Mouse (Mus musculus): ENCODE data around the gene Hace1.
"Not testable (repeated sequence)": the region's sequence is repeated elsewhere in the genome, so short reads cannot be mapped to it uniquely, and the experiment has no call there.

The Hace1 gene

DNA sequence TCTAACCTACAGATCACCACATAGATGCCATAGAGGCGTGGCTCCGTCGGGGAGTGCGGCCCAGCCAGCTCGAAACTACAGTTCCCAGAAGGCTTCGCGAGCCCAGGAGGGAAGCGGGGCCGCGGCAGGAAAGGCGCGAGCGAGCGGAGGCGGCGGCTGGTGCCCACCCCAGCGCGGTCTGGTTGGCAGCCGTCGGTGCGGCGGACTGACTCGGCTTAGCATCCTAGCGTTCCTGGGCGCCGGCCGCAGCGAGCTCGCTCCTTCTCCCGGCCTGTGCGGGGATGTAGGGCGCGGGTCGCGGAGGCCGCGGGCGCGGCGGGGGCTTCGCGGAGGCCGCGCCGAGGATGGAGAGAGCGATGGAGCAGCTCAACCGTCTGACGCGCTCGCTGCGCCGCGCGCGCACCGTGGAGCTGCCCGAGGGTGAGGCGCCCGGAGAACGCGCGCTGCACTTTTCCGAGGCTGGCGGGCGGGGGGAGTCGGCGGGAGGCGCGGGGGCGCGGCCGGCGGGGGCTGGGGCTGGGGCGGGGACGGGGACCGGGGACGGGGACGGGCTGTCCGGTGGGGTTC is at the start of gene Hace1:
Hace1 (plus strand) TSS at position 99 of the 567 bp plus-strand sequence.
- peak; percentile 68 to 74 for DNase-seq

DNA sequence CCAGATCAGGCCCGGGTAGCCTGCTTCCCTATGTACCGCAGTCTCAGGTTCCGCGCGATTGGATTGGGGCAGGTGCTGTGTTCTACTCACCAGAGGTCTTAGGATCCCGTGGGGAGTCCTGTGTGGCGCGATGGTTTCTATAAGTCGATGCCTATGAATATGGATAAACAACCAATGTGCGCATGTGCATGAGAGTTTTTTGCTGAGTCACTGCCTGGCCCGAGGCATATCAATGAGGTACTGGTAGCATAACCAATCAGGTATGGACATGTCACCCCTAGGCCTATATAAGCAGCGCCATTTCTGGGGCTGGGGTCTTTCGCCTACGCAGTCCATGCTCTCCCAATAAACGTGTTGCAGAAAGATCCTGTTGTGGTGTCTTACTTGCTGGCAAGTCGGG is 40.3 kb upstream of the Hace1 start:
- DNase-seq, result not testable (repeated sequence)

DNA sequence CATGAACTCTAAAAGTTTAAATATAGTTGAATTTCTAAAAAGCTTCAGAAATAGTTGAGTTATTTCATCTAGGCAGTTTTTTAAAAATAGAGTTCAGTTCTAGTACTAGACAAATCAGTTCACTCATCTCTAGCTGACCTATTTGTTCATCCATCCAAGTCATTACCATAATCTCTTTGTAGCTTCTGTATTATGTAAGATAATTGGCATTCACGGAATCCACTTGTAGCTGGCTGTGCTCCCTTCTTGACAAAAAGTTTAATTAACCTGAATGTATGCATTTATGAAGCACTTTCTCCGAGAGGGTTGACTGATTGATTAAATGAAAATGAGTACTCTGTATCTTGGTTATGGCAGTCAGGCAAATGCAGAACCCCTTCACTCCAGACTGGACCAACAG is 34.9 kb upstream of the Hace1 start:
- no peak for DNase-seq

- DNase-seq, result peak; percentile 1 to 17
Observed at GRCm38 (mm10) chr10:45546799-45547198, 30.8 kb upstream of the Hace1 start.

- DNase-seq, result peak; percentile 18 to 21
Observed at GRCm38 (mm10) chr10:45578298-45578821, 731 bp downstream of the Hace1 start.

GRCm38 (mm10) chr10:45583310-45583709 is 5.7 kb downstream of the Hace1 start:
- DNase-seq, result no peak

DNA sequence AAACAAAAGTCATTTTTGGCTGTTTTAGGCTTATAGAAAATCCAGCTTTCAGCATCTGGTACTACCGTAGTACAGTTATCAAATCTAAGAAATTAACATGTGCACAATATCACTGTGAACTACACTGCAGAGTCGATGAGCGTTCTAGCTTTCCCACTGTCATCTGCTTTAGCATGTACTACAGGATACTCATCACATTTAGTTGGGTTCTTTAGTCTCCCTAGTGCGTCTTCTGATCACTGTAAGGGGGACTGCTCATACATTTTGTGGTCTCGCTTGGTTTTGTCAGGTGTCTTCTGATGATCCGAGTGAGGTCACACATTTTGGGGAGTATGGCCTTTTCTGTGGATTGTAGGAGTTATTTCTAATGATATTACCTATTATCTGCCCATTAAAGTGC is 6.2 kb downstream of the Hace1 start:
- DNase-seq, result no peak

DNA sequence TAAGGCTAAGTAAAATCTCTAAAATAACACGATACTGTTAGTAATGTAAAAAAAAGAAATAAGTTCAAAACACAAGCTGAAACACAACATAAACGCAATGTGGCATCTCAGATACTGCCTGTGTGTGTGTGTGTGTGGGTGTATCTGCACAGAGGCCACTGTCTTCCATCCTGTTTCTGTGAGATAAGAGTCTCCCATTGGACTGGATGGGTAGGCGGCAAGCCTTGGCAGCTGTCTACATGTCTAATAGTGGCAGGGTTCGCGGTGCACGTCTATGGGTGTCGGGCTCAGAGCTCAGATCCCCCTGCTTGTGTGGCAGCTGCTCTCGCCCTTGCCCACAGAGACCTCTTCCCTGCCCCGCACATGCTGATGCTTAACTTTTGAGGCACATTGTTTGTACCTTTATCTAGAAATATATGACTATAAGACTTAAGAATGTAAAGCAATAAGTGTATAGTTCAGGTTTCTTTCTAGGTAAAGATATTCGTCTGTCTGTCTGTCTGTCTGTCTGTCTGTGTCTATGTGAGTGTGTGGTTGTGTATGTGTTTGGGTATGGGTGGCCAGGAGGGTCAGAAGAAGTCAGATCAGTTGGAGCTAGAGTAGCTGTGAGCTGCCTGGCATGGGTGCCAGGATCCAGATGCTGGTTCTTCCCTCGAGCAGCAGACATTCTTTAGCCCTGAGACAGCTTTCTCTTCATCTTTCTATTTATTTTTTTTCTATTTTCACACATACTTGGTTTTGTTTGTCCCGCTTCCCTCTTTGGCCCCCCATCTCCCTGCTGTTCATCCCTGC is 6.9 kb downstream of the Hace1 start:
- no peak for DNase-seq

DNA sequence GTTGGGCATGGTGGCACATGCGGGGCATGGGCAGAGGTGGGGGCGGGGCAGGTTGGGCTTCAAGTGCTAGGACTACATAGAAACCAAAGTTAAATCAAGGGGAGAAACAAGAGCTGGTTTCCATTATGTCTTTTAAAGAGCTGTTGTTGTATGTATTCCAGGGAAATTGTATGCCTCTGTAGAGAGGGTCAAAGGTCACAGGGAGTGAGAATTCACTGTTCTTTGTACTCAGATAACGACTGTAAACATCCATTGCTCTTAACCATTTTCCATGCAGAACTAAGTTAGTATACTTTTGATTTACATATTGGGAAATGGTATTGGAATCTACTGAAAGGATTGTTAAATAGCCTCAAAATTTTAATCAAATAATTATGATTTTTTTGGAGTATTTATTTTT is 28.2 kb downstream of the Hace1 start:
- DNase-seq, result no peak

DNA sequence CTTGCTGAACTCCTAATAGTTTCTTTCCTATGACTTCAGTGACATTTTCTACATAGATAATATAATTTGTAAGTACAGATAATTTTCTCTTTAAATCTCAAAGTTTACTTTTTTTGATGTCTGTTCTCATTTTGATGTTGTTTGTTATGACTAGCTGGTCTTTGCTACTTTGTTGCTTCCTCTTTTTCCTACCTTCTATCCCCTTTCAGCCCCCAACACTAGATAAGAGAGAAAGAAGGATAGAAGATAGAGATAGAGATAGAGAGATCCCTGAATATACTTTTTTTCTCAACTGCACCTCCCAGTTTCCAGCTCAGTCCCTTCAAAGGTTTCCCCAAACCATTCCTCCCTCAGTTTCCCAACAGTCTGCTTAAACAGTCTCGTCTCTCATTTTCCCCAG is 33.1 kb downstream of the Hace1 start:
- no peak for DNase-seq

- DNase-seq, result no peak
Observed at GRCm38 (mm10) chr10:45616012-45616411, 38.4 kb downstream of the Hace1 start.

- no peak for DNase-seq
Observed at GRCm38 (mm10) chr10:45619039-45619438, 41.4 kb downstream of the Hace1 start.

DNA sequence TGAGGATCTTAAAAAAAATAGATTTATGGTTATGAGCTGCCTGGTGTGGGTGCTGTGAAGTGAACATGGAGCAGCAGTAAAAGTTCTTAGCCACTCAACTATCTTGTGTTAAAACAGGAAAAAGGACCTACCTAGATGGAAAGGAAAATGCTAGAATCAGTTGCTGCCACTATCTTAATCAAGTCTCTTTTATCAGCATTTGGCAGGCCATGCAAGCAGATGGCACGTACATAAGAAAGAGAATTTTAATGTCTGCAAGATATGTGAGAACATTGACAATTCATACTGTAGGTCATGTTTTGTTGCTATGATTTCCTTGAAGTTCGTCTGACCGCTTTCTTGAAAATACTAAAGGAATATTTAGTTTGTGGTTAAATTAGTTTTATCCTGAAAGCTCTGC is 54.4 kb downstream of the Hace1 start:
- no peak for DNase-seq

DNA sequence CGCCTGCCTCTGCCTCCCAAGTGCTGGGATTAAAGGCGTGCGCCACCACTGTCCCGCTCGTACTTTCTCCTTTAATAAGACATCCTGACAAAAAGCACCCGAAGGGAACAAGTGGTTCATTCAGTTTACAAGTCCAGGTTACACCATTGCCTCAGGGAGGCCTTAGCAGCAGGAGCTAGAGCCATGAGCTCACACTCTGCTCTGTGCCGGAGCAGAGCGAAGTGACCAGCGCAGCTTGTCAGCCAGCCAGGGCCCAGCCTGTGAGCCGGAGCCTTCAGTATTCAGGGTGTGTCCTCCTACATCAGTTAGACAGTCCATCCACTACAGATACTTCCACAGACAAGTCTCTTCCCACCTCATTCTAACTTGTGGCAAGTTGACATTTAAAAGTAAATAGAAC is 55.0 kb downstream of the Hace1 start:
- no peak for DNase-seq

DNA sequence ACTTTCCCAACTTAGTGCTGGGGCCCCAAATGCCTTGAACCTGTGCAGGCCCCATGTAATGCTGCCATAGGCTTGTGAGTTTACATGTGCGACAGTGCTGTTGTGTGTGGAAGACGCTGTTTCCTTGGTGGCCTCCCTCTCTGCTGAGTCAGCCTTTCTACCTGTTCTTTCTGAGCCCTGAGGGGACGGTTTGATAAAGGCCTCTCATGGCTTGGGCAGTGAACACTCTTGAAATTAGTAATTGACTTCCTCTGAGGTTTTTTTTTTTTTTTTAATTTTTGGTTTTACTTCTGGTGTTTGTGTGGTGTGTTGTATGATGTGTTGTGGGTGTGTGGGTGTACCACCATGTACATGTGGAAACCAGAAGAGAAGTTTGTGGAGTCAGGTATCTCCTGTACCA is 57.6 kb downstream of the Hace1 start:
- DNase-seq, result no peak

GRCm38 (mm10) chr10:45639762-45640161 is 62.1 kb downstream of the Hace1 start:
- no peak for DNase-seq

- no peak for DNase-seq
Observed at GRCm38 (mm10) chr10:45654026-45654425, 76.4 kb downstream of the Hace1 start.

- DNase-seq, result no peak
Observed at GRCm38 (mm10) chr10:45662015-45662414, 84.4 kb downstream of the Hace1 start.

- no peak for DNase-seq
Observed at GRCm38 (mm10) chr10:45668266-45668665, 90.6 kb downstream of the Hace1 start.

GRCm38 (mm10) chr10:45676796-45677195 is 99.2 kb downstream of the Hace1 start:
- DNase-seq, result no peak

DNA sequence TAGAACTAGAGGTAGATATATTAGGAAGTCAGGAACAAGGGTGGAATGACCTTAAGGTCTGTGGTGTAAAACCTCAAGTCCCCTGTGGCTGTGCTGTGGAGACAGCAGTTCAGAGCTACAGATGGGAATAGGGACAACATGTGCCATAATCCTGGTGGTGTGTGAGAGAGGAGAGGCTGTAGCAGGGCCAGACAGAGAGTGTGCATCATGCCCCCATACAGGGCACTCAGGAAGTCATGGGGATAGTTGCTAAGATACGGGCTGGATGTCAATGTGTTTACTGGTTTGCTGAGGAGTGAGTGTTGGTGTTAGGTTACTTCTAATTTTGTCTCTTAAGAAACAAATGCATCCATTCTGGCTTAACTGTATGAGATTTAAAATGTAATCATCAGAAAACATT is 108.6 kb downstream of the Hace1 start:
- DNase-seq, result no peak

DNA sequence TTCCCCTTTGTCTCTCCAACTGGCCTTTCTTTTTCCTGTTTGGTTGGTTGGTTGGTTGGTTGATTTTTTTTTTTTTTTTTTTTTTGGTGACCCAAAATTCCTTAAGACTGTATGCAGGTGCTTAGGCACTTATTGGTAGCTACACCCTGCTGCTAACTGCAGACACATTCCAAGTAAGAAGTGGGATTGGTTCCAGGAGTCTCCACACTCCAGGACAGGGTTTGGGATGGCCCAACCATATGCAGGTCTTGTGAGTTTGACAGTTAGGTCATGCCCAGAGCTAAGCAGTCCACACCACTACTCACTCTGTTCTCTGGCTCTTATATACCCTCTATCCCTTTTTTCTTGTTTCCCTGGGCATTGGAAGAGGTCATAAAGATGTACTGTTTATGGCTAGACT is 117.3 kb downstream of the Hace1 start:
- no peak for DNase-seq

DNA sequence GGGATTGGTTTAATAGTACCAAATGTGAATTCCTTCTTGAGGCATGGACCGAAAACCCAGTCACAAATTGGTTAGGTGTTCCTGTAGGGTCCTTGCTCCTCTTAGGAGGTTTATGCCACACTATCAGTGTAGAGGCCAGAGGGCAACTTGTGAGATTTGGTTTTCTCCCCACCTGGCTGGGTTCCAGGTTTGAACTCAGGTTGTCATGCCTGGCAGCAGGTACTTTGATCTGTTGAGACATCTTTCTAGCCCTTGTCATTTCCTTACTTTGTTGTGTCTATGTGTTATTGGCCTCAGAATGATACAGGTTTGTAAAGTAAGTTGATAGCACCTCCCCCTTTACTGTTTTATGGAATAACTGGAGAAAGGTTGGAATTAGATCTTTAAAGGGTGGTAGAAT is 117.9 kb downstream of the Hace1 start:
- no peak for DNase-seq

DNA sequence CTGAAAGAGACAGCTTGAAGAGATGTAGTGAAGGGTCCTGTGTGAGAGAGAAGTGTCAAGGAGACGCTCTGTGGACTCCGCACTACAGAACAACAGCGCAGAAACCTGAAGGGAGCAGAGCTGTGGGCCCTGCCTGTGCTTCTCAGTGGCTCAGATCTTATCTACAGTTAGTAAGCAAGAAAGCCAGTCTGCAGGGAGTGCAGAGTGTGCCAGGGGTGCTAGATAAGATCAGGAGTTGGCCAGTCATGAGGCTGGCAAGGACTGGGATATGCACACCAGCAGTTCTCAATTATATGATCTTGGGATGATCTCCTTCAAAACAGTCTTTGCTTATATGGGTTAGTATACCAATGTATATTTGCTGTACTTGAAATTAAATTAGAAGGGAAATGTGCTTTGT is 121.3 kb downstream of the Hace1 start:
- peak; percentile 18 to 22 for DNase-seq

DNA sequence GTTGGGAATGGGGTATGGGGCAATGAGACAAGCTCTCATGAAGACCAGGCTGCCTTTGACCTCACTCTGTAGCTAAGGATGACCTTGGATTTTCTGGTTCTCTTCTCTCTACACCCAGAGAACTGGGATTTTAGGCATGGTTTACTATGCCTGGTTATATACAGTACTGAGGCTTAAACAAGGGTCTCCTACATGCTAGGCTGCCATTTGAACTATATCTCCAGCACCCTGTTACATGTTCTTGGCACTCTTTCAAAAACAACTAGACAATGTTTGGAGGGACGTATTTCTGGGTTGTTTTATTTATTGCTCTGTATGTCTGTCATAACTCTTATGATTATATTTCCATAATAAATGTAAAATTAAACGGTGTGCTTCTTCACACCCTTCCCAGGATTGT is 129.2 kb downstream of the Hace1 start:
- no peak for DNase-seq

All from kidney, adult 8-10 months (tissue).